Mouse (Mus musculus) ES-CJ7 (cell line): Measurements from ENCODE around the gene 1600014C23Rik.

Source experiments
- DNase-seq: peaks from one replicate; pipeline ENCODE4 v3.0.0; 2011; ENCODE audit warnings: low read depth, low spot score

1600014C23Rik gene

GRCm38 (mm10) chr17:45733735-45734301 lies at the start of gene 1600014C23Rik:
Gene 1600014C23Rik, minus strand, starts transcription at chr17:45733844.
- peak; percentile 50 for DNase-seq

- DNase-seq, result no peak
These were observed 44.8 kb upstream of the 1600014C23Rik start for GRCm38 (mm10) chr17:45778446-45778845.

- DNase-seq, result no peak
These were observed 43.8 kb upstream of the 1600014C23Rik start for GRCm38 (mm10) chr17:45777431-45777830.

GRCm38 (mm10) chr17:45776185-45776584 lies 42.5 kb upstream of the 1600014C23Rik start:
- DNase-seq, result no peak

- peak; percentile 75 for DNase-seq
These were observed 41.8 kb upstream of the 1600014C23Rik start for GRCm38 (mm10) chr17:45775468-45775867.

GRCm38 (mm10) chr17:45772566-45772965 lies 38.9 kb upstream of the 1600014C23Rik start:
- DNase-seq, result no peak

- no peak for DNase-seq
These were observed 38.5 kb upstream of the 1600014C23Rik start for GRCm38 (mm10) chr17:45772096-45772495.

GRCm38 (mm10) chr17:45770441-45770840 lies 36.8 kb upstream of the 1600014C23Rik start:
- no peak for DNase-seq

GRCm38 (mm10) chr17:45769821-45770220 lies 36.2 kb upstream of the 1600014C23Rik start:
- DNase-seq, result no peak

GRCm38 (mm10) chr17:45767536-45768146 lies 34.0 kb upstream of the 1600014C23Rik start:
- DNase-seq, result peak; percentile 81

GRCm38 (mm10) chr17:45766735-45767535 lies 33.3 kb upstream of the 1600014C23Rik start:
- DNase-seq, result peak; percentile 98

GRCm38 (mm10) chr17:45765914-45766313 lies 32.3 kb upstream of the 1600014C23Rik start:
- DNase-seq, result no peak

GRCm38 (mm10) chr17:45763188-45763587 lies 29.5 kb upstream of the 1600014C23Rik start:
- DNase-seq, result peak; percentile 29

- DNase-seq, result no peak
These were observed 28.3 kb upstream of the 1600014C23Rik start for GRCm38 (mm10) chr17:45761902-45762301.

- DNase-seq, result no peak
These were observed 27.5 kb upstream of the 1600014C23Rik start for GRCm38 (mm10) chr17:45760965-45761645.

- no peak for DNase-seq
These were observed 26.1 kb upstream of the 1600014C23Rik start for GRCm38 (mm10) chr17:45759751-45760150.

GRCm38 (mm10) chr17:45758808-45759207 lies 25.2 kb upstream of the 1600014C23Rik start:
- no peak for DNase-seq

- no peak for DNase-seq
These were observed 24.3 kb upstream of the 1600014C23Rik start for GRCm38 (mm10) chr17:45757932-45758331.

GRCm38 (mm10) chr17:45756831-45757230 lies 23.2 kb upstream of the 1600014C23Rik start:
- DNase-seq, result no peak

GRCm38 (mm10) chr17:45756391-45756790 lies 22.7 kb upstream of the 1600014C23Rik start:
- no peak for DNase-seq

GRCm38 (mm10) chr17:45754186-45754862 lies 20.7 kb upstream of the 1600014C23Rik start:
- no peak for DNase-seq
